Mouse (Mus musculus): Measurements from ENCODE around the gene Gpr55.
"Not testable (repeated sequence)": the region's sequence is repeated elsewhere in the genome, so short reads cannot be mapped to it uniquely, and the experiment has no call there.

Gene Gpr55

GRCm38 (mm10) chr1:85960873-85961272 lies at the start of gene Gpr55:
Gene Gpr55 (minus strand): TSS chr1:85961007.
- DNase-seq, result no peak

- DNase-seq, result peak; percentile 89
Measured at GRCm38 (mm10) chr1:86007778-86008177, 47.0 kb upstream of the Gpr55 start.

- DNase-seq, result no peak
Measured at GRCm38 (mm10) chr1:86006040-86006439, 45.2 kb upstream of the Gpr55 start.

GRCm38 (mm10) chr1:86005540-86005939 lies 44.7 kb upstream of the Gpr55 start:
- DNase-seq, result no peak

GRCm38 (mm10) chr1:85999853-86000570 lies 39.2 kb upstream of the Gpr55 start:
- DNase-seq, result peak; percentile 55

- no peak for DNase-seq
Measured at GRCm38 (mm10) chr1:85998012-85998411, 37.2 kb upstream of the Gpr55 start.

GRCm38 (mm10) chr1:85997221-85997620 lies 36.4 kb upstream of the Gpr55 start:
- DNase-seq, result no peak

- DNase-seq, result no peak
Measured at GRCm38 (mm10) chr1:85993541-85993940, 32.7 kb upstream of the Gpr55 start.

- no peak for DNase-seq
Measured at GRCm38 (mm10) chr1:85992175-85992574, 31.4 kb upstream of the Gpr55 start.

- not testable (repeated sequence) for DNase-seq
Measured at GRCm38 (mm10) chr1:85988882-85989281, 28.1 kb upstream of the Gpr55 start.

GRCm38 (mm10) chr1:85988351-85988750 lies 27.5 kb upstream of the Gpr55 start:
- no peak for DNase-seq

GRCm38 (mm10) chr1:85985784-85986183 lies 25.0 kb upstream of the Gpr55 start:
- no peak for DNase-seq

GRCm38 (mm10) chr1:85981738-85982357 lies 21.0 kb upstream of the Gpr55 start:
- no peak for DNase-seq

- DNase-seq, result no peak
Measured at GRCm38 (mm10) chr1:85977709-85978108, 16.9 kb upstream of the Gpr55 start.

- no peak for DNase-seq
Measured at GRCm38 (mm10) chr1:85973468-85973877, 12.7 kb upstream of the Gpr55 start.

- DNase-seq, result no peak
Measured at GRCm38 (mm10) chr1:85972341-85972740, 11.5 kb upstream of the Gpr55 start.

GRCm38 (mm10) chr1:85971070-85971469 lies 10.3 kb upstream of the Gpr55 start:
- DNase-seq, result no peak

GRCm38 (mm10) chr1:85969519-85969918 lies 8.7 kb upstream of the Gpr55 start:
- no peak for DNase-seq

GRCm38 (mm10) chr1:85969081-85969480 lies 8.3 kb upstream of the Gpr55 start:
- no peak for DNase-seq

- no peak for DNase-seq
Measured at GRCm38 (mm10) chr1:85965856-85966255, 5.0 kb upstream of the Gpr55 start.

GRCm38 (mm10) chr1:85962081-85962480 lies 1.3 kb upstream of the Gpr55 start:
- DNase-seq, result no peak

GRCm38 (mm10) chr1:85959889-85960276 lies 924 bp downstream of the Gpr55 start:
- DNase-seq, result no peak

- DNase-seq, result no peak
Measured at GRCm38 (mm10) chr1:85959129-85959888, 1.5 kb downstream of the Gpr55 start.

All from right cerebral cortex, adult 18-20 months (tissue).